Mouse (Mus musculus): ENCODE data around the gene Gins2. TPM values are rescaled to one million over a fixed set of nuclear protein-coding genes. Genes with fewer than 3 reads are reported as not detected.

Gins2 gene
- polyA plus RNA-seq, 1 experiment from 2014 or later, result 88.1 TPM

- Histone ChIP-seq H3K9me3 (no peaks in the 10 kb centered on the region), H3K36me3 (no peaks in the 10 kb centered on the region), H3K4me3 (replicated peaks) (peak overlapping the region; percentile 14; the same call in 1 of the 2 replicates), H3K4me1 (peaks cover 8% of the 10 kb centered on the region; the same call in 1 of the 2 replicates), H3K27me3 (replicated peaks) (no peaks in the 10 kb centered on the region), H3K4me2 (peak overlapping the region; percentile 47), H3K27ac (no peak overlapping the region), H3K9ac (no peak overlapping the region)
- 20% methylated on average over 24 of the region's 24 CpGs for WGBS
- ATAC-seq (ENCODE audit: insufficient read depth, low FRiP score, low read depth), result no peak; the same call in 1 of the 2 replicates
Observed at GRCm38 (mm10) chr8:120598579-120598978, 9.5 kb upstream of the Gins2 start.

GRCm38 (mm10) chr8:120595963-120596362 is 6.9 kb upstream of the Gins2 start:
- Histone ChIP-seq H3K9ac (no peak overlapping the region), H3K27ac (no peak overlapping the region), H3K9me3 (no peaks in the 10 kb centered on the region), H3K36me3 (no peaks in the 10 kb centered on the region), H3K4me1 (peaks cover 8% of the 10 kb centered on the region; the same call in 1 of the 2 replicates), H3K4me2 (no peak overlapping the region), H3K27me3 (replicated peaks) (no peaks in the 10 kb centered on the region), H3K4me3 (replicated peaks) (no peak overlapping the region)
- WGBS, result 9% methylated on average over 5 of the region's 5 CpGs
- no peak for ATAC-seq (ENCODE audit: insufficient read depth, low FRiP score, low read depth)

- no peaks in the 10 kb centered on the region for H3K9me3 ChIP-seq
- H3K9ac ChIP-seq, result no peak overlapping the region
- no peak overlapping the region for H3K4me3 ChIP-seq (replicated peaks)
- WGBS, result 88% methylated on average over 5 of the region's 5 CpGs
- no peak overlapping the region for H3K4me2 ChIP-seq
- peaks cover 12% of the 10 kb centered on the region for H3K4me1 ChIP-seq
- no peaks in the 10 kb centered on the region for H3K36me3 ChIP-seq
- ATAC-seq (ENCODE audit: insufficient read depth, low FRiP score, low read depth), result no peak
- no peaks in the 10 kb centered on the region for H3K27me3 ChIP-seq (replicated peaks)
- no peak overlapping the region for H3K27ac ChIP-seq
Observed at GRCm38 (mm10) chr8:120594571-120594970, 5.5 kb upstream of the Gins2 start.

- H3K27ac ChIP-seq, result peak overlapping the region; percentile 28; the same call in 1 of the 2 replicates
- H3K9me3 ChIP-seq, result no peaks in the 10 kb centered on the region
- H3K4me1 ChIP-seq, result peaks cover 10% of the 10 kb centered on the region
- H3K36me3 ChIP-seq, result no peaks in the 10 kb centered on the region
- H3K9ac ChIP-seq, result no peak overlapping the region
- WGBS, result 54% methylated on average over 10 of the region's 10 CpGs
- no peaks in the 10 kb centered on the region for H3K27me3 ChIP-seq (replicated peaks)
- no peak overlapping the region for H3K4me2 ChIP-seq
- H3K4me3 ChIP-seq (replicated peaks), result no peak overlapping the region
- no peak for ATAC-seq (ENCODE audit: insufficient read depth, low FRiP score, low read depth)
Observed at GRCm38 (mm10) chr8:120591587-120592292, 2.6 kb upstream of the Gins2 start.

DNA sequence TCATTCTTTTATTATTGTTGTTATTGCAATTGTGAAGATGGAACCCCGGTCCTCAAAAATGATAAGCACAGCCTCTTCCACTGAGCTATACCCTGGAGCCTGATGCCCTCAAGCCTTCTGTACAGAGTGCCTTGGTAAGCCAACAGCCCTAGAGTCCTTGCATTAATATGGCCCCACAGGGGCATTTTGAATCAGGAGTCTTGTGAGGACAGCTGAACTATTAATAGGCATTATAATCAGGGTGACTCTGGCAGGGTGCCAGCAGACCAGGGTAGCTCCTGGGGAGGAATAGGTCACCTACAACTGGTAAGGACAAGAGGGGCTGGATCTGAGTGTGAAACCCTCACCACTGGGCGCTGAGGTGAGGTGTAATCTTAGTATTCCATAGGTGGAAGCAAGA is 817 bp upstream of the Gins2 start:
- Histone ChIP-seq H3K4me2 (peak overlapping the region; percentile 67), H3K27me3 (replicated peaks) (no peaks in the 10 kb centered on the region), H3K9ac (no peak overlapping the region), H3K4me1 (peaks cover 11% of the 10 kb centered on the region), H3K9me3 (no peaks in the 10 kb centered on the region), H3K4me3 (replicated peaks) (peak overlapping the region; percentile 46), H3K27ac (peak overlapping the region; percentile 62), H3K36me3 (0 out of 2 replicates have a peak, but pooled peaks cover 5% of the 10 kb centered on the region)
- no peak for ATAC-seq (ENCODE audit: insufficient read depth, low FRiP score, low read depth)
- WGBS, result 46% methylated on average over 2 of the region's 2 CpGs

DNA sequence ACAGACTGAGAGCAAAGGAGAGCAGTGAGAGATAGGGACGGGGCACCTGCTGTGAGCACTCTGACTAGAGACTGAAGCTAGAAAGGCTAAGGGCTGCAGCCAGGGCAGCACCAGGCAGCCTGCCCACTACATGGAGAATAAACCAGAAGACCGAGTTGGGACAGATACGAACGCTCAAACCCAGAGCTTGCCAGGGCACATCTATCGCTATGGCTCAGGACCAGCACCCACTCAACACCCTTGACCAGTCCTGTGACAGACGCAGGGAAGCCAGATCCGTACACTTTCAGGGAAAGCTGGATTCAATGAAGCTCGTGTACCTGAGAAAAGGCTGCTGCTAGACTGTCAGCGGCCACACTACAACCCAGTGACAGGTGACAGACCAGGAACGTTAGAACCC is 3.6 kb downstream of the Gins2 start:
- ATAC-seq (ENCODE audit: insufficient read depth, low FRiP score, low read depth), result no peak
- no peaks in the 10 kb centered on the region for H3K27me3 ChIP-seq (replicated peaks)
- H3K4me1 ChIP-seq, result peaks cover 11% of the 10 kb centered on the region
- H3K9me3 ChIP-seq, result no peaks in the 10 kb centered on the region
- no peak overlapping the region for H3K4me3 ChIP-seq (replicated peaks)
- 93% methylated on average over 10 of the region's 10 CpGs for WGBS
- no peak overlapping the region for H3K4me2 ChIP-seq
- H3K27ac ChIP-seq, result no peak overlapping the region
- H3K9ac ChIP-seq, result no peak overlapping the region
- H3K36me3 ChIP-seq, result peaks cover 27% of the 10 kb centered on the region

- Histone ChIP-seq H3K27ac (no peak overlapping the region), H3K27me3 (replicated peaks) (no peaks in the 10 kb centered on the region), H3K9me3 (no peaks in the 10 kb centered on the region), H3K36me3 (peaks cover 59% of the 10 kb centered on the region), H3K4me1 (0 out of 2 replicates have a peak, but pooled peaks cover 2% of the 10 kb centered on the region), H3K4me3 (replicated peaks) (no peak overlapping the region), H3K4me2 (no peak overlapping the region), H3K9ac (no peak overlapping the region)
- 89% methylated on average over 8 of the region's 8 CpGs for WGBS
- no peak for ATAC-seq (ENCODE audit: insufficient read depth, low FRiP score, low read depth)
Observed at GRCm38 (mm10) chr8:120581811-120582210, 7.3 kb downstream of the Gins2 start.

GRCm38 (mm10) chr8:120581329-120581728 is 7.8 kb downstream of the Gins2 start:
- no peak overlapping the region for H3K27ac ChIP-seq
- H3K4me3 ChIP-seq (replicated peaks), result no peak overlapping the region
- H3K9ac ChIP-seq, result no peak overlapping the region
- no peaks in the 10 kb centered on the region for H3K27me3 ChIP-seq (replicated peaks)
- 89% methylated on average over 12 of the region's 12 CpGs for WGBS
- ATAC-seq (ENCODE audit: insufficient read depth, low FRiP score, low read depth), result no peak
- no peak overlapping the region for H3K4me2 ChIP-seq
- no peaks in the 10 kb centered on the region for H3K9me3 ChIP-seq
- peaks cover 64% of the 10 kb centered on the region for H3K36me3 ChIP-seq
- H3K4me1 ChIP-seq, result no peaks in the 10 kb centered on the region

DNA sequence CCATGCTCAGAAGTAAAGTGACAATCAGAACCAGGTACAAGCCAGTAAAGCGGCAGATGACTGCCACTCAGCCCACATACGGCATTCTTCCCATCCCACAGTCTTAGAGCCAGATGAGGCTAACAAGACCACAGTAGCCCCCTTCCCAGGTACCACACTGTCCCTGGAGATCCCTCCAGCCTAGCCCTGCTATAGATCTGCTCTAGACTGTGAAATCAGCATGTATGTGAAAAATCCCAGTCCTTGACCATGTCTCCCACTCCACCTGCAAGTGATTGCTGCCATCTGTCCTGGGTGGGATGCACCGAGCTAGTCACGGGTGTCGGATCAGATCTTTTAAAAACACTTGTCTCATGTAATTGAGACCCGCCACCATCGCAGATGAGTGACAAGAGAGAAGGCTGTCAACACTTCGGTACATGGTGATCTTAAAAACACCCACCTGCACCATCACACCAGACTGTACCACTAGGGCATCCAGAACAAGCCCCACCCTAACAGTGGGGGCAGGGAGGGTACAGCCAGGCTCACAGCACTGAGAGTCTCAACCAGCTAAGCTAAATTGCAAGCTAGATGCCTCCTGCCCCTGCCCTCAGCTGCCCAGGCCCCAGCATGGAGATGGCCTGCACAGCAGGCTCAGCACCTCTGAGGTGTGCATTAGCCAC is 8.6 kb downstream of the Gins2 start:
- H3K9ac ChIP-seq, result no peak overlapping the region
- no peak overlapping the region for H3K4me2 ChIP-seq
- H3K27ac ChIP-seq, result no peak overlapping the region
- 88% methylated on average over 8 of the region's 8 CpGs for WGBS
- H3K9me3 ChIP-seq, result no peaks in the 10 kb centered on the region
- H3K27me3 ChIP-seq (replicated peaks), result no peaks in the 10 kb centered on the region
- no peaks in the 10 kb centered on the region for H3K4me1 ChIP-seq
- H3K36me3 ChIP-seq, result peaks cover 70% of the 10 kb centered on the region
- ATAC-seq (ENCODE audit: insufficient read depth, low FRiP score, low read depth), result no peak
- no peak overlapping the region for H3K4me3 ChIP-seq (replicated peaks)

- ATAC-seq (ENCODE audit: insufficient read depth, low FRiP score, low read depth), result no peak
- Histone ChIP-seq H3K4me1 (no peaks in the 10 kb centered on the region), H3K9me3 (no peaks in the 10 kb centered on the region), H3K27me3 (replicated peaks) (no peaks in the 10 kb centered on the region), H3K4me2 (no peak overlapping the region), H3K27ac (no peak overlapping the region), H3K36me3 (peaks cover 84% of the 10 kb centered on the region), H3K9ac (no peak overlapping the region), H3K4me3 (replicated peaks) (no peak overlapping the region)
- 92% methylated on average over 17 of the region's 17 CpGs for WGBS
Observed at GRCm38 (mm10) chr8:120577821-120578220, 11.3 kb downstream of the Gins2 start.

DNA sequence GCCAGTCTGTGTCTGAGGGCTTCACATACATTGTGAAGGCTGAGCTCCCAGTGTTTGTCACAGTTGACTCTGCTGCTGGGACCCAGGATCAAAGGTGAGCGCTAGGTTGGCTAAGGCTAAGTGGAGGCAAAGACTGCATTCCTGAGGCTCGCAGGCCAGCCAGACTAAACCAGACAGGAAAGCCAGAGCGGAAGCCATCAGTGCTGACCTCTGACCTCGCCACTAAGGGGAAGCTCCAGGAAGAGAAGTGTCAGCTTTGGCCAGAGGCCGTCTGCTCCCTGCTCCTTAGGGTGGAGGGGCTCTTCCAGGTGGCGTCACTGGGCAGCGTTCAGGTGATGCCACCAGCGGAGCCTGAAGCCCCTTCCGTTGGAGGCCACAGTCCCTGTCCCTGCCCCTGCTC is 13.3 kb downstream of the Gins2 start:
- ATAC-seq (ENCODE audit: insufficient read depth, low FRiP score, low read depth), result no peak
- WGBS, result 55% methylated on average over 9 of the region's 9 CpGs
- no peaks in the 10 kb centered on the region for H3K27me3 ChIP-seq (replicated peaks)
- no peak overlapping the region for H3K27ac ChIP-seq
- no peak overlapping the region for H3K4me3 ChIP-seq (replicated peaks)
- H3K9ac ChIP-seq, result no peak overlapping the region
- peaks cover 87% of the 10 kb centered on the region for H3K36me3 ChIP-seq
- H3K4me1 ChIP-seq, result no peaks in the 10 kb centered on the region
- H3K9me3 ChIP-seq, result no peaks in the 10 kb centered on the region
- no peak overlapping the region for H3K4me2 ChIP-seq

- H3K27ac ChIP-seq, result no peak overlapping the region
- no peaks in the 10 kb centered on the region for H3K9me3 ChIP-seq
- no peak for ATAC-seq (ENCODE audit: insufficient read depth, low FRiP score, low read depth)
- H3K4me3 ChIP-seq (replicated peaks), result no peak overlapping the region
- peaks cover 79% of the 10 kb centered on the region for H3K36me3 ChIP-seq
- H3K4me2 ChIP-seq, result no peak overlapping the region
- H3K4me1 ChIP-seq, result no peaks in the 10 kb centered on the region
- no peaks in the 10 kb centered on the region for H3K27me3 ChIP-seq (replicated peaks)
- no peak overlapping the region for H3K9ac ChIP-seq
- WGBS, result 72% methylated on average over 19 of the region's 19 CpGs
Observed at GRCm38 (mm10) chr8:120574941-120575340, 14.2 kb downstream of the Gins2 start.
